13 mouse cellular contexts compared by ENCODE assay signal in genomic region chr16:44553861-44554260, GRCm38 (mm10). TPM values are rescaled to one million over a fixed set of nuclear protein-coding genes. Genes with fewer than 3 reads are reported as not detected.
DNase-seq lines count a peak whose midpoint lies in the region; ATAC-seq lines count a peak whose summit lies in the region.
"Had no signal": no experiment of that assay in that cellular context is flagged by ENCODE, and none has a peak within 500 bp of the region (broad histone marks: within the 10 kb centered on the region; RNA-seq: fewer than 3 reads in every experiment).

No protein-coding gene starts in this region.

- H3K4me3 ChIP-seq in heart, embryonic 10.5 days, result no peak overlapping the region
- H3K4me3 ChIP-seq in embryonic facial prominence, embryonic 14.5 days (ENCODE audit: low read depth, low read length), result no peak overlapping the region
- H3K4me3 ChIP-seq in hindbrain, embryonic 11.5 days (ENCODE audit: low read depth, low read length), result peak overlapping the region; percentile 8; the same call in 1 of the 2 replicates
- H3K4me3 ChIP-seq in midbrain, embryonic 13.5 days (replicated peaks), result peak overlapping the region; percentile 33
- H3K4me3 ChIP-seq: heart, embryonic 13.5 days had no signal

- no peaks in the 10 kb centered on the region for H3K36me3 ChIP-seq in heart, embryonic 10.5 days
- H3K36me3 ChIP-seq in embryonic facial prominence, embryonic 14.5 days (ENCODE audit: control insufficient read depth, insufficient read depth, low read length), result peaks cover 7% of the 10 kb centered on the region; the same call in 1 of the 2 replicates
- no peaks in the 10 kb centered on the region for H3K36me3 ChIP-seq in hindbrain, embryonic 11.5 days (ENCODE audit: control insufficient read depth, insufficient read depth, low read length)
- H3K36me3 ChIP-seq in midbrain, embryonic 13.5 days, result 0 out of 2 replicates have a peak, but pooled peaks cover 3% of the 10 kb centered on the region

- intact Hi-C loops in heart, postnatal 10 days (cut with DNase I), result no loop called here

- no peak overlapping the region for H3K27ac ChIP-seq in heart, embryonic 10.5 days
- no peak overlapping the region for H3K27ac ChIP-seq in embryonic facial prominence, embryonic 14.5 days (replicated peaks; ENCODE audit: low read depth, low read length)
- H3K27ac ChIP-seq in hindbrain, embryonic 11.5 days (ENCODE audit: low read depth, low read length), result 0 out of 2 replicates have a peak overlapping the region, but pooled peaks have one; percentile 24
- 0 out of 2 replicates have a peak overlapping the region, but pooled peaks have one; percentile 4 for H3K27ac ChIP-seq in midbrain, embryonic 13.5 days
- H3K27ac ChIP-seq: heart, embryonic 13.5 days; liver, embryonic 14.5 days had no signal

- peaks cover 30% of the 10 kb centered on the region for H3K4me1 ChIP-seq in heart, embryonic 10.5 days
- peaks cover 56% of the 10 kb centered on the region for H3K4me1 ChIP-seq in embryonic facial prominence, embryonic 14.5 days (ENCODE audit: control insufficient read depth, insufficient read depth, low read length)
- H3K4me1 ChIP-seq in hindbrain, embryonic 11.5 days (replicated peaks; ENCODE audit: control insufficient read depth, insufficient read depth, low read length), result peaks cover 12% of the 10 kb centered on the region
- H3K4me1 ChIP-seq in midbrain, embryonic 13.5 days (replicated peaks), result peaks cover 83% of the 10 kb centered on the region

- peaks cover 3% of the 10 kb centered on the region; the same call in 1 of the 2 replicates for H3K27me3 ChIP-seq in heart, embryonic 10.5 days (ENCODE audit: insufficient read depth, poor library complexity, severe bottlenecking)
- no peaks in the 10 kb centered on the region for H3K27me3 ChIP-seq in embryonic facial prominence, embryonic 14.5 days (replicated peaks; ENCODE audit: control insufficient read depth, insufficient read depth, low read length)
- no peaks in the 10 kb centered on the region for H3K27me3 ChIP-seq in hindbrain, embryonic 11.5 days (ENCODE audit: control insufficient read depth, insufficient read depth, low read length)
- no peaks in the 10 kb centered on the region for H3K27me3 ChIP-seq in midbrain, embryonic 13.5 days
- H3K27me3 ChIP-seq: heart, embryonic 13.5 days had no signal

- no peak for ATAC-seq in embryonic facial prominence, embryonic 14.5 days (ENCODE audit: low read depth)
- ATAC-seq in hindbrain, embryonic 11.5 days (ENCODE audit: low FRiP score), result no peak
- no peak for ATAC-seq in midbrain, embryonic 13.5 days
- ATAC-seq: intestine, embryonic 16.5 days had no signal

- H3K9me3 ChIP-seq in heart, embryonic 10.5 days, result no peaks in the 10 kb centered on the region
- H3K9me3 ChIP-seq in embryonic facial prominence, embryonic 14.5 days (ENCODE audit: control insufficient read depth, low read length), result no peaks in the 10 kb centered on the region
- H3K9me3 ChIP-seq in hindbrain, embryonic 11.5 days (ENCODE audit: control insufficient read depth, low read length), result no peaks in the 10 kb centered on the region
- H3K9me3 ChIP-seq in midbrain, embryonic 13.5 days, result no peaks in the 10 kb centered on the region
- H3K9me3 ChIP-seq: heart, embryonic 13.5 days had no signal

- no peak overlapping the region for H3K9ac ChIP-seq in embryonic facial prominence, embryonic 14.5 days (ENCODE audit: low read depth, low read length)
- peak overlapping the region; percentile 15; the same call in 1 of the 2 replicates for H3K9ac ChIP-seq in hindbrain, embryonic 11.5 days (ENCODE audit: low read depth, low read length)
- H3K9ac ChIP-seq in midbrain, embryonic 13.5 days (replicated peaks), result peak overlapping the region; percentile 21; the same call in 1 of the 2 replicates
- H3K9ac ChIP-seq: heart, embryonic 13.5 days; liver, embryonic 14.5 days had no signal

- peak overlapping the region; percentile 15 for H3K4me2 ChIP-seq in embryonic facial prominence, embryonic 14.5 days (ENCODE audit: low read depth, low read length)
- peak overlapping the region; percentile 32 for H3K4me2 ChIP-seq in hindbrain, embryonic 11.5 days (replicated peaks; ENCODE audit: low read depth, low read length)
- H3K4me2 ChIP-seq in midbrain, embryonic 13.5 days (replicated peaks), result peak overlapping the region; percentile 54

- DNase-seq in heart, embryonic 10.5 days (ENCODE audit: low spot score), result peak; percentile 72
- no peak for DNase-seq in heart, postnatal 10 days
- DNase-seq in embryonic facial prominence, embryonic 14.5 days (ENCODE audit: low spot score), result no peak
- DNase-seq in hindbrain, embryonic 11.5 days (ENCODE audit: low spot score), result no peak
- DNase-seq in yolk sac, embryonic 10.5 days (ENCODE audit: low spot score), result no peak
- DNase-seq in frontal cortex, postnatal 14 days (ENCODE audit: low spot score in 2 of 2), result no peak
- DNase-seq: cerebellum, adult 9-10 months; kidney, postnatal 4 days; right cerebral cortex, postnatal 25 days had no signal

- 69% methylated on average over 8 of the region's 8 CpGs for WGBS in heart, embryonic 10.5 days
- WGBS in embryonic facial prominence, embryonic 14.5 days, result 62% methylated on average over 8 of the region's 8 CpGs
- WGBS in hindbrain, embryonic 11.5 days, result 62% methylated on average over 8 of the region's 8 CpGs
- WGBS in midbrain, embryonic 13.5 days, result 45% methylated on average over 8 of the region's 8 CpGs

RNA-seq across cellular contexts. Expression of gene Boc, which starts 4.8 kb away (rescaled TPM):
- polyA plus RNA-seq in heart, embryonic 10.5 days (2016; fragmentation: Nextera tagmentation; extraction: Ambion mirVana), result 5.4 and 8.7 TPM in 2 replicates
- total RNA-seq in heart, postnatal 10 days (2021), result 1 to 10 TPM; 9.0 to 9.4 TPM
- 34.8 and 43.6 TPM in 2 replicates for polyA plus RNA-seq in embryonic facial prominence, embryonic 14.5 days (2014; fragmentation: Nextera tagmentation; extraction: Ambion mirVana)
- 34.3 and 41.7 TPM in 2 replicates for polyA plus RNA-seq in hindbrain, embryonic 11.5 days (2014; fragmentation: Nextera tagmentation; extraction: Ambion mirVana)
- polyA plus RNA-seq in midbrain, embryonic 13.5 days (2015; fragmentation: Nextera tagmentation; extraction: Ambion mirVana), result 22.5 and 27.3 TPM in 2 replicates

Comparison
In these comparisons a context has a peak if more than half of its experiments do, and no peak if none do; other contexts are left out.
1. H3K27ac ChIP-seq: peak in hindbrain, embryonic 11.5 days (single experiment) and midbrain, embryonic 13.5 days (single experiment); none in heart, embryonic 10.5 days (single experiment) and embryonic facial prominence, embryonic 14.5 days (single experiment).
2. H3K4me3 ChIP-seq: peak in hindbrain, embryonic 11.5 days (single experiment) and midbrain, embryonic 13.5 days (single experiment); none in heart, embryonic 10.5 days (single experiment) and embryonic facial prominence, embryonic 14.5 days (single experiment).
3. Peak in every context shown above with its lines, with median percentiles within 50 percentile points of each other: H3K4me2 ChIP-seq.